In genomic region chr14:20077181-20077580, GRCm38 (mm10) we compare ENCODE assay signal across 22 mouse cellular contexts.
DNase-seq lines count a peak whose midpoint lies in the region; ATAC-seq lines count a peak whose summit lies in the region.
"Had no signal": no experiment of that assay in that cellular context is flagged by ENCODE, and none has a peak within 500 bp of the region (broad histone marks: within the 10 kb centered on the region; RNA-seq: fewer than 3 reads in every experiment).

No protein-coding gene starts in this region.

- H3K9ac ChIP-seq in heart, embryonic 11.5 days (ENCODE audit: low read depth, low read length), result no peak overlapping the region
- 0 out of 2 replicates have a peak overlapping the region, but pooled peaks have one; percentile 24 for H3K9ac ChIP-seq in hindbrain, embryonic 13.5 days
- no peak overlapping the region for H3K9ac ChIP-seq in hindbrain, embryonic 16.5 days (ENCODE audit: low read depth, low read length)
- H3K9ac ChIP-seq in kidney, embryonic 14.5 days (ENCODE audit: low read depth, low read length), result no peak overlapping the region
- H3K9ac ChIP-seq in kidney, embryonic 16.5 days (replicated peaks; ENCODE audit: low read length), result no peak overlapping the region

- H3K4me2 ChIP-seq in heart, embryonic 11.5 days, result no peak overlapping the region
- H3K4me2 ChIP-seq in hindbrain, embryonic 13.5 days, result no peak overlapping the region
- no peak overlapping the region for H3K4me2 ChIP-seq in hindbrain, embryonic 16.5 days (ENCODE audit: low read length)
- H3K4me2 ChIP-seq in kidney, embryonic 14.5 days (replicated peaks; ENCODE audit: low read depth, low read length), result no peak overlapping the region
- H3K4me2 ChIP-seq in kidney, embryonic 16.5 days (replicated peaks; ENCODE audit: low read depth, low read length), result no peak overlapping the region

- H3K4me3 ChIP-seq in heart, embryonic 11.5 days (ENCODE audit: low read depth, low read length), result no peak overlapping the region
- H3K4me3 ChIP-seq in hindbrain, embryonic 13.5 days, result no peak overlapping the region
- no peak overlapping the region for H3K4me3 ChIP-seq in hindbrain, embryonic 16.5 days (ENCODE audit: low read length)
- no peak overlapping the region for H3K4me3 ChIP-seq in kidney, embryonic 14.5 days (ENCODE audit: low read length)
- no peak overlapping the region for H3K4me3 ChIP-seq in kidney, embryonic 16.5 days (ENCODE audit: low read length)

- no peaks in the 10 kb centered on the region for H3K27me3 ChIP-seq in heart, embryonic 11.5 days (ENCODE audit: control insufficient read depth, insufficient read depth, low read length)
- no peaks in the 10 kb centered on the region for H3K27me3 ChIP-seq in hindbrain, embryonic 13.5 days
- H3K27me3 ChIP-seq in hindbrain, embryonic 16.5 days (replicated peaks; ENCODE audit: control insufficient read depth, insufficient read depth, low read length), result no peaks in the 10 kb centered on the region
- H3K27me3 ChIP-seq in kidney, embryonic 14.5 days (ENCODE audit: control insufficient read depth, insufficient read depth, low read length), result no peaks in the 10 kb centered on the region
- H3K27me3 ChIP-seq in kidney, embryonic 16.5 days (ENCODE audit: insufficient read depth, low read length), result no peaks in the 10 kb centered on the region
- H3K27me3 ChIP-seq: CH12.LX, Patski had no signal

- H3K4me1 ChIP-seq in heart, embryonic 11.5 days (ENCODE audit: control insufficient read depth, insufficient read depth, low read length), result peaks cover 5% of the 10 kb centered on the region; the same call in 1 of the 2 replicates
- H3K4me1 ChIP-seq in hindbrain, embryonic 13.5 days (replicated peaks), result peaks cover 17% of the 10 kb centered on the region
- H3K4me1 ChIP-seq in hindbrain, embryonic 16.5 days (ENCODE audit: control insufficient read depth, insufficient read depth, low read depth, low read length), result peaks cover 6% of the 10 kb centered on the region
- H3K4me1 ChIP-seq in kidney, embryonic 14.5 days (ENCODE audit: control insufficient read depth, insufficient read depth, low read length), result peaks cover 12% of the 10 kb centered on the region; the same call in 1 of the 2 replicates
- H3K4me1 ChIP-seq in kidney, embryonic 16.5 days (ENCODE audit: insufficient read depth, low read length), result peaks cover 15% of the 10 kb centered on the region

- no peak for ATAC-seq in heart, embryonic 11.5 days (replicated peaks; ENCODE audit: insufficient number of reproducible peaks, low FRiP score, low TSS enrichment)
- no peak for ATAC-seq in hindbrain, embryonic 13.5 days (ENCODE audit: low FRiP score)
- ATAC-seq in hindbrain, embryonic 16.5 days, result no peak
- 0 out of 2 replicates have a peak, but pooled peaks have one; percentile 24 for ATAC-seq in kidney, embryonic 14.5 days (ENCODE audit: low FRiP score, low TSS enrichment)
- ATAC-seq in kidney, embryonic 16.5 days (ENCODE audit: low FRiP score, low TSS enrichment), result peak; percentile 62
- ATAC-seq: activated CD4-positive, CD25-positive, alpha-beta regulatory T cell, adult 4 months; CD4-positive, CD25-positive, alpha-beta regulatory T cell, adult 4 months; Patski had no signal

- peak; percentile 75 for DNase-seq in heart, adult 11 months
- DNase-seq in kidney, adult 18-20 months, result no peak
- DNase-seq in kidney, adult 8-10 months, result no peak
- DNase-seq: adrenal gland, adult 2 months; adrenal gland, adult 8-10 months; adrenal gland, postnatal 10 days; adrenal gland, postnatal 14 days; adrenal gland, postnatal 25 days; adrenal gland, postnatal 36 days; B cell, adult 2 months; cerebellum, adult 11 months; cerebellum, adult 11-12 months had no signal

- H3K36me3 ChIP-seq in heart, embryonic 11.5 days (ENCODE audit: control insufficient read depth, insufficient read depth, low read length), result no peaks in the 10 kb centered on the region
- H3K36me3 ChIP-seq in hindbrain, embryonic 13.5 days, result no peaks in the 10 kb centered on the region
- peaks cover 2% of the 10 kb centered on the region; the same call in 1 of the 2 replicates for H3K36me3 ChIP-seq in hindbrain, embryonic 16.5 days (ENCODE audit: control insufficient read depth, insufficient read depth, low read length)
- H3K36me3 ChIP-seq in kidney, embryonic 14.5 days (ENCODE audit: control insufficient read depth, insufficient read depth, low read length), result no peaks in the 10 kb centered on the region
- no peaks in the 10 kb centered on the region for H3K36me3 ChIP-seq in kidney, embryonic 16.5 days (ENCODE audit: insufficient read depth, low read length)

- H3K9me3 ChIP-seq in heart, embryonic 11.5 days (replicated peaks; ENCODE audit: control insufficient read depth, low read length), result no peaks in the 10 kb centered on the region
- H3K9me3 ChIP-seq in hindbrain, embryonic 13.5 days, result no peaks in the 10 kb centered on the region
- H3K9me3 ChIP-seq in hindbrain, embryonic 16.5 days (ENCODE audit: control insufficient read depth, low read length), result no peaks in the 10 kb centered on the region
- no peaks in the 10 kb centered on the region for H3K9me3 ChIP-seq in kidney, embryonic 14.5 days (ENCODE audit: control insufficient read depth, low read length)
- no peaks in the 10 kb centered on the region for H3K9me3 ChIP-seq in kidney, embryonic 16.5 days (ENCODE audit: low read length)
- H3K9me3 ChIP-seq: G1E had no signal

- WGBS in heart, embryonic 11.5 days (ENCODE audit: insufficient replicate concordance), result 77% methylated on average over 6 of the region's 6 CpGs
- WGBS in hindbrain, embryonic 13.5 days, result 86% methylated on average over 6 of the region's 6 CpGs
- WGBS in hindbrain, embryonic 16.5 days, result 91% methylated on average over 6 of the region's 6 CpGs
- 76% methylated on average over 6 of the region's 6 CpGs for WGBS in kidney, embryonic 14.5 days
- 75% methylated on average over 6 of the region's 6 CpGs for whole genome bisulfite sequencing in kidney, embryonic 16.5 days

- no peak overlapping the region for H3K27ac ChIP-seq in heart, embryonic 11.5 days (ENCODE audit: low read depth, low read length)
- H3K27ac ChIP-seq in hindbrain, embryonic 13.5 days, result no peak overlapping the region
- H3K27ac ChIP-seq in hindbrain, embryonic 16.5 days (ENCODE audit: low read depth, low read length), result no peak overlapping the region
- no peak overlapping the region for H3K27ac ChIP-seq in kidney, embryonic 14.5 days (ENCODE audit: low read depth, low read length)
- H3K27ac ChIP-seq in kidney, embryonic 16.5 days (ENCODE audit: low read length), result no peak overlapping the region

Comparison
In these comparisons a context has a peak if more than half of its experiments do, and no peak if none do; other contexts are left out.
1. ATAC-seq: peak in kidney, embryonic 14.5 days (single experiment) and kidney, embryonic 16.5 days (single experiment); none in heart, embryonic 11.5 days (single experiment), hindbrain, embryonic 13.5 days (single experiment) and hindbrain, embryonic 16.5 days (single experiment).